Mouse (Mus musculus): ENCODE measurements at regions not wholly inside any gene's neighbourhood (a gene's known extent, or its start where the extent isn't known, plus 50 kb on each side); places are given as distances from the start of the nearest gene placed in this dataset.

DNA sequence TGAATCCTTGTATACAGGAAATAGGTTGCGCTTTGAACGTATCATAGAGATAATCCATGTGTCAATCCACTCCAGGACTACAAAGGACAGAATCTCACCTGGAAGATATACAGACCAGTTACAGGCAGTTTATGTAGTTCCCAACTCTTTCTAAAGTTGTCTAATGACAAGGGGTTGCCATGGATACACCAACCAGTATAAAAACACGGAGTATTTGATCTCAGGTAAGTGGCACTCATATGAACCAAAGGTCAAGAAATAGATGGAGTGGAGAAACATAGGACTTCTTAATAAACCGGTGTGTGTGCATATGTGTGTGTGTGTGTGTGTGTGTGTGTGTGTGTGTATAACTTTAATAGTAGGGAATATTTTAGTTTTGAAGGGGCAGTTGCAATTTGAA is 266.0 kb upstream of the Arrdc4 start:
- no peak for TF ChIP-seq CTCF (IDR thresholded peaks at IDR 0.05; ENCODE audit: control insufficient read depth, insufficient read depth, insufficient replicate concordance, low read depth, low read length)
- TF ChIP-seq POLR2A (IDR thresholded peaks at IDR 0.05; ENCODE audit: control insufficient read depth, low read depth, low read length) = no peak

Measured in testis, adult 2 months (tissue).